Mouse (Mus musculus): ENCODE measurements around the gene Cdc14a. TPM values are rescaled to one million over a fixed set of nuclear protein-coding genes. Genes with fewer than 3 reads are reported as not detected.
A peak's percentile ranks its signal among the peaks of the same experiment; 100 is the strongest.

The Cdc14a gene
- polyA plus RNA-seq, 1 experiment = 2.7 TPM

DNA sequence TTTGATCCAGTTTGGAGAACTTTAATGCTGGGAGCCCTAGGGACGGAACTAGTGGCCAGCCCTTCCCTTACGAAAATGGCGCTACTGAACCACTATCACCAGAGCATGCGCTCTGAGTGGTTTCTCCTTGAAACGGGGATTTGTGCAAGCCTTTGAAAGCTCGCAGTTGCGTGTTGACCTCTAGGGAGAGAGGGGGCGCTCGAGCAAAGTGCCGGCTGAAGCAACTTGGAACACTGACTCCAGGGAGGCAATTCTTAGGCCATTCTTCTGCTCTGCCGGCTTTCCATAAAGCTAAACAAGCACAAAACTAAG is 1.1 kb upstream of the Cdc14a start:
- H3K27ac ChIP-seq (replicated peaks; ENCODE audit: low read depth, low read length) = peak overlapping the region; percentile 56
- no peaks in the 10 kb centered on the region; the same call in 1 of the 2 replicates for H3K4me1 ChIP-seq (ENCODE audit: control insufficient read depth, insufficient read depth, insufficient read length, low read length)
- H3K4me3 ChIP-seq (ENCODE audit: insufficient read depth, low read depth, low read length) = peak overlapping the region; percentile 72

DNA sequence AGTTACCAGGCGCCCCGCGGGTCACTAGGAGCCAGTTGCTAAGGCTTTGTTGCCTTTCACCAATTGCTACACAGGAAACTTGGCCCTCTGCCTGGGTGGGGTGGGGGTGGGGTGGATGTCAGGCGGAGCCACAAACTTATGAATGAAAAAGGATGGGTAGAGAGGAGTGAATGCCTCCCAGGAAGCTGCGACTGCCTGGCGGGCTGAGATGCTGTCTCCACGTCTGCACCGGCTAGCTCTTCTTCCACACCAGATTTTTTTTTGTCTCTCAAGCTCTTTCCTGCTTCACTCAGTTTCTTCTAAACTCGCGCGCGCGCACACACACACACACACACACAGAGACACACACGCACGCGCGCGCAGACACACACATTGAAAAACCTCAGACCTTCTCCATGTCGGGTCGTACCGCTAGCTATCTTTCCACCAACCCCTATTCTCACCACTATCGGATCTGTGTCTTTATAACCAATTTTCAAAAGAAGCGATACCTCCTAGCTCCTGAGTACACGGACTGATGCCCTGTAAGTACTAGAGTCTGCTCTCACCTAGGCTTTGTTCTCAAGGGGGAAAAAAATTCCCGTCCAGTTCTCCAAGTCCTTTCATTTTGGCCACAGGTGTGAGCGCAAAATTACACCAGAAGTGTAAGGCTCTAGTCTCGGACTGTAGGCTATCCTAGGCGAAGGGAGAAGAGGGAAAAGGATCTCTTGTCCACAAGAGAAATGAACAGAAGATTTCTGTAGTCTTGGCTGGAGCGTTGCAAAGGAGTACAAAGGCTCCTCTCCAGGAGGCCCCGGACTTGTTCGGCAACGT is 534 bp upstream of the Cdc14a start:
- Histone ChIP-seq H3K4me3 (ENCODE audit: insufficient read depth, low read depth, low read length) (peak overlapping the region; percentile 72), H3K4me1 (ENCODE audit: control insufficient read depth, insufficient read depth, insufficient read length, low read length) (no peaks in the 10 kb centered on the region; the same call in 1 of the 2 replicates), H3K27ac (replicated peaks; ENCODE audit: low read depth, low read length) (peak overlapping the region; percentile 56)

DNA sequence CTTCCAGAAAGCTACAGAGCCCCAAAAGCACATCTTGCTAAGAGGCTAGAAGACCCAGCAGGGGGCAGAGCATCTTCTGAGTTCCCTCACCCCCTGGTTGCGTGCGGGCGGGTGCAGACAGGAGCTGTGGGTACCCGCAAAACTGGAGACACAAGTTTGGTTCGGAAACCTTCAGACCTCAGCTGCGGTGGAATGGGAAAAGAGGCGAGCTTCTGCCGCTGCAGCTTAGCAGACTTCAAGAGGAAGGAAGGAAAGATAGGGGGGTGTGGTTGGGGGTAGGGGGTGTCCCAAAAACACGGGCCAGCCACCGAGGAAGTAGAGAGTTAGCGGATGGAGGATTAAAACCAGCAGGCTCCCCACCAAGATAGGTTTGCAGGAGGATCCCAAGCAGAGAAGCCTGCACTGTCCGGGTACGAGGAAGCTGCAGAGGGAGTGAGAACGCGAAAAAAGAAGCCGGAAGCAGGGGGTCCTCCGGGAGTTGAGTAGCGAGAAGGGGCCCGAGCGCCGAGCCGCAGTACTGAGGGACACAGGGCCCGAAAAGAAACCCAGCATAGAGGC is 958 bp downstream of the Cdc14a start:
- no peaks in the 10 kb centered on the region; the same call in 1 of the 2 replicates for H3K4me1 ChIP-seq (ENCODE audit: control insufficient read depth, insufficient read depth, insufficient read length, low read length)
- H3K27ac ChIP-seq (replicated peaks; ENCODE audit: low read depth, low read length) = 0 out of 2 replicates have a peak overlapping the region, but pooled peaks have one; percentile 12
- H3K4me3 ChIP-seq (ENCODE audit: insufficient read depth, low read depth, low read length) = peak overlapping the region; percentile 72

DNA sequence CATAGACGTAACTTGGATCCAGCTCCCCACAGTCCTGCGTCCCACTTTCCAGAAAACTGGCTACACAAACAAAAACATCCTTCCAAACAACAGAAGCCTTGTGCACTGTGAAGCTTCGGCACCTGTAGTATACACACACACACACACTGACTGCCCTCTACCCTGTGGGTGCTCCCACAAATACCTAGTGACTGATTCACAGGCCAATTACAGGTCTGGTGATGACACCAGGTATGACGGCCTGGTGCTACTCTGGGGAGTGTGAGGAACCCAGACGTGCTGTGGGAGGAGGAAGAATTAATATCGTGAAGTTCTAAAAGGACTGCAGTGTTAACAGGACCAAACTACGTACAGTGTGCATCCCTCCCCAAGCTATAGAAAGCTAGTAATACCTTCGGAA is 1.8 kb downstream of the Cdc14a start:
- no peak overlapping the region for H3K4me3 ChIP-seq (ENCODE audit: insufficient read depth, low read depth, low read length)
- H3K4me1 ChIP-seq (ENCODE audit: control insufficient read depth, insufficient read depth, insufficient read length, low read length) = no peaks in the 10 kb centered on the region; the same call in 1 of the 2 replicates

DNA sequence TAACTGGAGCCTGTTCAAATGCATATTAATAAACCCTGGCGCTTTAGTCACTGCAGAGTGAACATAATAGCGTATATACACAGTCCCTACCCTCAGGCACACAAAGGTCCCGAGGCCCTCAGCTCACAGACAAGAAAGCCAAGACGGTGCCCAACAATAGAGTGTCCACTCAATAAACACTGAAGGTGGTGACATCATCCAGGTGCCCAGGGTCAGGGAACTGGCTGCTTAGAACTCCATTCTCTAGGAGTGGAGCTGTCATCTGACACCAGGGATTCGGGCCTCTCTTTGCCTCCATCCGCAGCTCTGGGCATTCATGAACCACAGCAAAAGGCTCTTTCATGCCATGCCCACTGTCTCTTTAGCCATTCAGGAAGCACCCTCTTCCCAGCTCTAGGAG is 2.7 kb downstream of the Cdc14a start:
- Histone ChIP-seq H3K27ac (replicated peaks; ENCODE audit: low read depth, low read length) (no peak overlapping the region), H3K4me3 (ENCODE audit: insufficient read depth, low read depth, low read length) (no peak overlapping the region)

More for the DNA sequence above, 1.8 kb downstream of the Cdc14a start:
- H3K27ac ChIP-seq (replicated peaks; ENCODE audit: low read depth, low read length) = no peak overlapping the region

DNA sequence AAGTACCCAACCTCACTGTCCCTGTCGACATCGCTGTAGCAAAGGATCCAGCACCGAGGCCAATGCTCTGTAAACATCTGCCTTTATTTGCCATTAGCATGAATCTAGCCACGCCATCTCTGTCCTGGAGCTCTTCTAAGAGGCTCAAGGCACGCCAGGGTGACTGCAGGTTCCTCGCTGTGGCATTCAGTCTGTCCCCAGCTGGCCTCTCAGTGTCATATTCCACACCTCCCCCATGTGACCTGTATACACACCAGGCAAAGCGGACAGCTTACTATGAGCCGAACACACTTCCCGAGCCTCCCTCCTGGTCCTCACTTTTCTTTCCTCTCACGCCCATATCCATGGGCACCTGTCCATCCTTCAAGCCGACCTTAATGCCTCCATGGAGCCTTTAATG is 4.0 kb downstream of the Cdc14a start:
- Histone ChIP-seq H3K4me1 (ENCODE audit: control insufficient read depth, insufficient read depth, insufficient read length, low read length) (no peaks in the 10 kb centered on the region; the same call in 1 of the 2 replicates), H3K27ac (replicated peaks; ENCODE audit: low read depth, low read length) (no peak overlapping the region), H3K4me3 (ENCODE audit: insufficient read depth, low read depth, low read length) (no peak overlapping the region)

More for the DNA sequence above, 2.7 kb downstream of the Cdc14a start:
- no peaks in the 10 kb centered on the region; the same call in 1 of the 2 replicates for H3K4me1 ChIP-seq (ENCODE audit: control insufficient read depth, insufficient read depth, insufficient read length, low read length)

DNA sequence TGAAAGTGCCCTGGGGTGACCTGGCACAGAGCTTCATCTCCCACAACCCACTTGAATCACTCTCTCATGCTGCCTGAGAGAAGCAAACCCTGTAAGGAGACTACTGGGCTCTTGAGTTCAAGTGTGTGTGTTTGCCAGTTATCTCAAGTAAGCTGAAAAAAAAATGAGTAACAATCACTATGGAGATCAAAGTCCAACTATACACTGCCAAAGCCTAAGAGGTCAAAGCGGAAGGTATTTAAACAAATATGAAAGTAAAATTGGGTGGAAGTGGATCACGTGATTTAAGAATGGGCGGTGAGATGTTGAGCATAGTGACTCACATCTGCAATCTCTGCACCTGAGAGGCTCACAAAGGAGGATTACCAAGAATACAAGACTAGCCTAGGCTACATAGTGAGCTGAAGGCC is 9.4 kb downstream of the Cdc14a start:
- Histone ChIP-seq H3K27ac (replicated peaks; ENCODE audit: low read depth, low read length) (no peak overlapping the region), H3K4me1 (ENCODE audit: control insufficient read depth, insufficient read depth, insufficient read length, low read length) (peaks cover 2% of the 10 kb centered on the region; the same call in 1 of the 2 replicates), H3K4me3 (ENCODE audit: insufficient read depth, low read depth, low read length) (no peak overlapping the region)

DNA sequence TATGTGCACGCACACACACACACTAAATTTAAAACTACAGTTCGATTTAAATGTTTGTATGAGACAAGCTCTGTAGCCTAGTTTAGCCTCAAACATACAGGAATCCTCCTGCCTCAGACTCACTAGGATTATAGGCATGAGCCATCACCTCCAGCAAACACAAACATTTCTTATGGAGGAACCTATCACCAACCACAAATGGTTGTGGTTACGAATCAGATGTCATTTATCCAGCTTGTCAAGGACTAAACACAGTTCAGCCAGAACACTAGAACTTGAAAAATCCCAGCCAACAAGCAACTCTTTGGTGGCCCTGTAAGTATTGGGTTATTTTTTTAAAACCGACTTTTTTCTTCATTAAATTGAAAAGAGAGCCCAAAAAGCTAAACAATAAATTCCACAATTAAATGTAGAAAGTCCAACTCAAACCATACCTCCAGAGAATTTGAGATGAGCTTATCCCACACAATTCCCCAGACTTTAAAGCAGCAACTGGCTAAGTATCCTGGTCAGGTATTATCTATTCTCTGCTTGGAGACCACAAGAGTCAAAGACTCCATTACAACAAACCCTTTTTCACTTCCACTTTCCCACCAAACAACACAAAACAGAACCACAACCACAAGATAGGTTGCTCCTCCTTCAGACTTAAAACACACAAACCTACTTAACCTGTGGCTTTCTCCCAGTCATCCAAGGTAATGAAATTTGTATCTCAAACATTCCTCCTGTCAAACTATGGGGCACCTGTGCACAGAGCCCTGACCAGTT is 10.7 kb downstream of the Cdc14a start:
- Histone ChIP-seq H3K4me1 (ENCODE audit: control insufficient read depth, insufficient read depth, insufficient read length, low read length) (peaks cover 2% of the 10 kb centered on the region; the same call in 1 of the 2 replicates), H3K27ac (replicated peaks; ENCODE audit: low read depth, low read length) (no peak overlapping the region), H3K4me3 (ENCODE audit: insufficient read depth, low read depth, low read length) (no peak overlapping the region)

DNA sequence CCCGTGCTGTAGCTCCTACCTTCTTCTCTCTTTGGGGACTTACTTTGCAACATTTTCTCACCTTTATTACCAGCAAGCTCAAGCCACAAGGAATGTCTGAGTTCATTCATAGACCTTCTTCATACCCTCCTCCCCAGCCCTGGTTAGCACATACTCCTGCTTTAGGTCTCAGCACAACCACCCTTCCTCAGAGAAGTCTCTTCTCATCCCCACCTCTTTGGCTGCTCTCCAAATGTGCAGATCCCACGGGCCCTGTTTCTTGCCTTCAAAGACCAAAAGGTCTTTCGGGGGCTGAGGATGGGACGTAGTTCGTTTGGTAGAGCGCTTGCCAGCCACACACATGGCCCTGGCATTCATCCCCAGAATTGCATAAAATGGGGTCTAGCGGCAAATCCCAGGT is 13.8 kb downstream of the Cdc14a start:
- H3K4me1 ChIP-seq (ENCODE audit: control insufficient read depth, insufficient read depth, insufficient read length, low read length) = peaks cover 2% of the 10 kb centered on the region; the same call in 1 of the 2 replicates
- no peak overlapping the region for H3K4me3 ChIP-seq (ENCODE audit: insufficient read depth, low read depth, low read length)
- no peak overlapping the region for H3K27ac ChIP-seq (replicated peaks; ENCODE audit: low read depth, low read length)

DNA sequence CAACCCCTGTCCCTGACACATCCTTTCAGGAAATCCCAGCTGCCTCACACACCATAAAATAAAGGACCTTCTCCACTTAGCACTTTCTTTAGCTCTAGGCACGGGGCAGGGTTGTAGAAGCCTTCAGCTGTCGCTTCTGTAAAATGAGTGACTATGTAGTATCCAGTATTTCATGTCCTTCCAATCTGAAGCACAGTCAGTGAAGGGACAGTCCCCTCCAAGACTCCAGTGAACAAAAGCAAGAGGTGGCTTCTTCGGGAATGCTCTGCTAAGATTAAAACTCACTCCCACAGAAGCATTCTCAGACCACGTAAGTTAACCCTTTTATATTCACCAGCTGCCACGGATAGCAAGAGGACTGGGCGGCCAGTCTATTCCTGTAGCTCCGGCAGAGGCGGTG is 14.3 kb downstream of the Cdc14a start:
- no peak overlapping the region for H3K27ac ChIP-seq (replicated peaks; ENCODE audit: low read depth, low read length)
- H3K4me3 ChIP-seq (ENCODE audit: insufficient read depth, low read depth, low read length) = no peak overlapping the region
- peaks cover 2% of the 10 kb centered on the region; the same call in 1 of the 2 replicates for H3K4me1 ChIP-seq (ENCODE audit: control insufficient read depth, insufficient read depth, insufficient read length, low read length)

DNA sequence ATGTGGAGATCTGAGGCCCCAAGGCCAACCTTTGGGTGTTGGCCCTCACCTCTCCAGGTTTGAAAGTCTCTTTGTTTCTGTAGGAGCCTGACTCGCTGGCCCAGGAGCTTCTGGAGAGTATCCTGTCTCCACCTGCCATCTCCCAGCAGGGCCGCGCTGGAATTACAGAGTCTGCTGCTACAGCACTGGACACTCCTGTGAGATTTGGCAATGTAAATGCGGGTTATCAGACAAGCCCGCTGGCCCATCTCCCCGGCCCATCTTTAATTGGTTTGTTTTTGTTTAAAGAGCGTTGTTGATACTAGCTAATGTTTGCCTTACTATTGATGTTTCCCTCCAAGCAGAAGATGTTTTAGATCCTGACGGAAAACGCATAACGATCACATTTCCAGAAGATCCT is 15.0 kb downstream of the Cdc14a start:
- Histone ChIP-seq H3K4me1 (ENCODE audit: control insufficient read depth, insufficient read depth, insufficient read length, low read length) (peaks cover 2% of the 10 kb centered on the region; the same call in 1 of the 2 replicates), H3K4me3 (ENCODE audit: insufficient read depth, low read depth, low read length) (no peak overlapping the region), H3K27ac (replicated peaks; ENCODE audit: low read depth, low read length) (no peak overlapping the region)

DNA sequence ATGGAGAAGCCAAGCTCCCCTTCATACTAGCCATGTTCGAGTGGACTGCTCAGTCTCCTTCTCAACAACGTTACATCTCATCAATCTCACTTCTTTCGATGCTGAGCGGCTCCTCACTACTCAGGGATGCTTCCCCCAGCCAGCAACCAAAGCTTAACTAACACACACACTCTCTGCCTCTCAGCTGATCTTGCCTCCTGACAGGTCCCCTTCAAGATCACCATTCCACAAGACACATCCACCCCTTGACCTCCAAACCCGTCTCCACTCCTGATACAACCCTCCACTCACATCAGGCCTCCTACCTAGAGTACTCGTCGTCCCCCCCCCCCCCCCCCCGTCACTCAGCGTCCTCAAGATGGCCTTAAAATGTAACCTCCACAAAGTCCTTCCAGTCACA is 18.3 kb downstream of the Cdc14a start:
- no peak overlapping the region for H3K4me3 ChIP-seq (ENCODE audit: insufficient read depth, low read depth, low read length)
- H3K27ac ChIP-seq (replicated peaks; ENCODE audit: low read depth, low read length) = no peak overlapping the region
- peaks cover 2% of the 10 kb centered on the region; the same call in 1 of the 2 replicates for H3K4me1 ChIP-seq (ENCODE audit: control insufficient read depth, insufficient read depth, insufficient read length, low read length)

DNA sequence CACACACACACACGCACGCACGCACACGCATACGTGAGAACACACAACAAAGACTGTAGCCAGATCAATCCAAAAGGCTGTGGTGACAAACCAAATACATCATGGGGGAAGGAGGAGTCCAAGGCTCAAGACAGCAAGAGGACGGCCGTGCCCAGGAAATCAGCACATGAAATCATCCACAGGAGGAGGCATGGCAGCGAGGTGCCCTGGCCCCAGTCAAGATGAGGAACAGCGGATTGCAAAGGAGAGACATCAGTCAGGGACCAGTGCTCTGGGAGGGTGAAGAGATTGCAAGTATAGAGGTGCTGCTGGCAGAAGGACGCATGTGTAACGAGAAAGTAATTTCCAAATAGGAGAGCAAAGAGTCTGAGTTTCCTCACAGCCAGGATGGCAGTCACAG is 22.4 kb downstream of the Cdc14a start:
- no peaks in the 10 kb centered on the region for H3K4me1 ChIP-seq (ENCODE audit: control insufficient read depth, insufficient read depth, insufficient read length, low read length)
- no peak overlapping the region for H3K4me3 ChIP-seq (ENCODE audit: insufficient read depth, low read depth, low read length)
- H3K27ac ChIP-seq (replicated peaks; ENCODE audit: low read depth, low read length) = no peak overlapping the region

DNA sequence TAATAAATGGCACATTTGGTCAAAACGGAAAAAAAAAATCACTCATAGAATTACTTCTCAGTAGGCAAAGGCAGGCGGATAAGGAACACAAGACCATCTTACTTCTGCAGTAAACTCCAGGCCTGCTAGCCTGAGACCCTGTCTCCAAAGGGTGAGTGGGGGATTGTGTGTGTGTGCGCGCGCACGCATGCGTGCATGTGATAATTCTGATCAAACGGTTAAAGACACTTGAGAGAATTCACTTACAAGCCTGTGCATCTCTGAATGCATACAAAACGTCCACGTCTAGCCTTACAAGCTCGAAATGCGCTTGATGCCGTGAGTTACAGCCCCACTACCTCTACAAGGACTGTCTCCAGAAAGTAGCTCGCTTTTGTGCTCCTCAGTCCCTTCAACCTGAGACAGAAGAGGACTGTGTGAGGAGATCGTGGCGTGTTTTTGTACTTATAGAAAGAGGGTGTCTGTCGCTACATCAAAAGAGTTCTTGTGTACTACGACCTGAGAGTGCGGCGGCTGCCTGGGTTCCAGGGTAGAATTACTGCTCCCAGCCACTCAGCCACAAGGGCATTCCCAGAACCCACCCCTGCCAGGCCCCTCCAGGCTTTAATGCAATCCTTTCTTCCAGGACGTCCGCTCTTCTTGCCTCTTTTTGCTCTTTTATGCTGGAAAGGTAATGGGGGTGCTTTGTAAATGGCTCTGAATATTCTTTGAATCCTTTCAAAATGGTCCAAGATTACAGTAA is 24.3 kb downstream of the Cdc14a start:
- no peak overlapping the region for H3K4me3 ChIP-seq (ENCODE audit: insufficient read depth, low read depth, low read length)
- no peak overlapping the region for H3K27ac ChIP-seq (replicated peaks; ENCODE audit: low read depth, low read length)

DNA sequence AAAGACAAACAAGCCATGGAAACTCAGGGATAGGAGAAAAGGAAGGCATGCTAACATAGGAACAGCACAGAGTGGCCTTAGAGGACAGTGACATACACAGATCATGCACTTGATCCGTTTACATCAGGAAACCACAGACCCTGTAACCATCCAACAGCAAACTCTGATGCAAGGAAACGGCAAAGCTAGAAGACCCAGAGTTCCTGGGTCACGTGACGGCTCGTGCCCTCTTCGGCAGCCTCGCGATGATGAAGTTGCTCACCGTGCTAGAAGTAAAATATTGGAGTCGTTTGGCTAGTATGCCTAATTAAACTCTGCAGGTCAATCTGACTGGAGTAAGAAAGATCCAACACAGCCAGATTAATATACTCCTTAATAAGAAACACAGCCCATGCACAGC is 25.3 kb downstream of the Cdc14a start:
- Histone ChIP-seq H3K27ac (replicated peaks; ENCODE audit: low read depth, low read length) (no peak overlapping the region), H3K4me1 (ENCODE audit: control insufficient read depth, insufficient read depth, insufficient read length, low read length) (no peaks in the 10 kb centered on the region), H3K4me3 (ENCODE audit: insufficient read depth, low read depth, low read length) (no peak overlapping the region)

More for the DNA sequence above, 24.3 kb downstream of the Cdc14a start:
- H3K4me1 ChIP-seq (ENCODE audit: control insufficient read depth, insufficient read depth, insufficient read length, low read length) = no peaks in the 10 kb centered on the region
